Mouse (Mus musculus) left cerebral cortex, postnatal 10 days (tissue): ENCODE results near the gene Patj. TPM values are rescaled to one million over a fixed set of nuclear protein-coding genes. Genes with fewer than 3 reads are reported as not detected.

Experiments
- DNase-seq, 2 experiments: peaks; one replicate each; pipeline ENCODE4 v3.0.0; 2021 to 2022; ENCODE audit warnings: low spot score in 2 of 2, mixed read lengths in 1 of 2; ENCODE audit errors: extremely low spot score in 1 of 2
- intact Hi-C: fragments of 180-260 bp; cut with DNase I; formaldehyde crosslinking; loops from one replicate; pipeline ENCODE4 v1.15.1; 2025
- total RNA-seq, 2 experiments: library from RNA; stranded (reverse); gene quantifications; 2 replicates each; pipeline ENCODE4 v1.2.3; 2021

The Patj gene
- total RNA-seq, 2 experiments from 2014 or later: 7.7 to 8.1 TPM

- intact Hi-C loops: loop anchor here (10.0 kb wide), 1 partner anchor 685 kb away; no protein-coding TSS in a partner anchor
- DNase-seq: no peak
Observed at GRCm38 (mm10) chr4:98439261-98440005, 43.8 kb downstream of the Patj start.

GRCm38 (mm10) chr4:98441248-98441647 is 45.7 kb downstream of the Patj start:
- intact Hi-C loops: loop anchor here (10.0 kb wide), 1 partner anchor 686 kb away; no protein-coding TSS in a partner anchor
- DNase-seq: no peak

- intact Hi-C loops: loop anchor here (10.0 kb wide), 1 partner anchor 690 kb away; no protein-coding TSS in a partner anchor
- DNase-seq: peak; percentile 36 to 56
Observed at GRCm38 (mm10) chr4:98444437-98445139, 49.0 kb downstream of the Patj start.

GRCm38 (mm10) chr4:98449564-98450263 is 54.1 kb downstream of the Patj start:
- intact Hi-C loops: loop anchor here (10.0 kb wide), 1 partner anchor 695 kb away; no protein-coding TSS in a partner anchor
- DNase-seq: no peak

- intact Hi-C loops: no loop called here
Observed at GRCm38 (mm10) chr4:98450308-98450707, 54.7 kb downstream of the Patj start.

GRCm38 (mm10) chr4:98450829-98451228 is 55.2 kb downstream of the Patj start:
- intact Hi-C loops: no loop called here
- DNase-seq: no peak

More at GRCm38 (mm10) chr4:98450308-98450707, 54.7 kb downstream of the Patj start:
- no peak for DNase-seq

- no peak for DNase-seq
- intact Hi-C loops: no loop called here
Observed at GRCm38 (mm10) chr4:98451259-98451658, 55.7 kb downstream of the Patj start.

GRCm38 (mm10) chr4:98452725-98453124 is 57.1 kb downstream of the Patj start:
- intact Hi-C loops: no loop called here
- no peak for DNase-seq

GRCm38 (mm10) chr4:98453231-98453630 is 57.6 kb downstream of the Patj start:
- DNase-seq: no peak
- intact Hi-C loops: no loop called here

GRCm38 (mm10) chr4:98455352-98455751 is 59.8 kb downstream of the Patj start:
- DNase-seq: no peak
- intact Hi-C loops: no loop called here

- DNase-seq: no peak
- intact Hi-C loops: no loop called here
Observed at GRCm38 (mm10) chr4:98455910-98456309, 60.3 kb downstream of the Patj start.

- DNase-seq: no peak
- intact Hi-C loops: no loop called here
Observed at GRCm38 (mm10) chr4:98461804-98462341, 66.3 kb downstream of the Patj start.

GRCm38 (mm10) chr4:98465476-98465875 is 69.9 kb downstream of the Patj start:
- no peak for DNase-seq
- intact Hi-C loops: no loop called here

- intact Hi-C loops: no loop called here
- DNase-seq: no peak
Observed at GRCm38 (mm10) chr4:98465886-98466285, 70.3 kb downstream of the Patj start.

GRCm38 (mm10) chr4:98471376-98471775 is 75.8 kb downstream of the Patj start:
- intact Hi-C loops: no loop called here
- no peak for DNase-seq

GRCm38 (mm10) chr4:98473491-98473890 is 77.9 kb downstream of the Patj start:
- DNase-seq: peak in 1 of 2 experiments; percentile 46
- intact Hi-C loops: no loop called here

GRCm38 (mm10) chr4:98478005-98478404 is 82.4 kb downstream of the Patj start:
- DNase-seq: no peak
- intact Hi-C loops: no loop called here

GRCm38 (mm10) chr4:98486475-98486874 is 90.9 kb downstream of the Patj start:
- no peak for DNase-seq
- intact Hi-C loops: no loop called here

- DNase-seq: no peak
- intact Hi-C loops: no loop called here
Observed at GRCm38 (mm10) chr4:98486901-98487300, 91.3 kb downstream of the Patj start.
